Mouse (Mus musculus) embryo, embryonic 11 days (tissue): Measurements from ENCODE around the gene Gm49355.
A peak's percentile ranks its signal among the peaks of the same experiment; 100 is the strongest.

Experiments
- DNase-seq: peaks from one replicate; pipeline ENCODE4 v3.0.0-alpha.2; 2015

The Gm49355 gene

DNA sequence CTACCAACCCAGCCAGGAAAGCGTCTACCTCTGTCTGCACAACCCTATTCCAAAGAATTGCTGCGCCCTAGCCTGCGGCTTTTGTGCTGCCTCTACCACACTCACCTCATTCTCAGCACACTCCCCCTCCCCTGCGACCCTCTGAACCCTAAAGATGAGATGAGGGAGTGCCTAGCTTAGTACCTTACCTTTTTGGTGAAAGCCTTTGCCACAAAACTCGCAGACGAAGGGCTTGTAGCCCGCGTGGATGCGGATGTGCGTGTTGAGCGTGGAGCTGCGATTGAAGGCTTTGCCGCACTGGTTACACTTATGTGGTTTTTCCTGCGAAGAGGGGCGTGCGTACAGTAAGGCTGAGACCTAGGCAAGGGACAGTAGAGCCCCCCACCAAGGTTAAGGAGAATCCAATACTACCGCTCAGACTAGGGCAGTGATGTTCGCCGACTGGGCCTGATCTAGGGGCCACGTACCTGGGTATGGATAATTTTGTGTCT, 59.7 kb downstream of the Gm49355 start:
- peak; percentile 53 for DNase-seq

DNA sequence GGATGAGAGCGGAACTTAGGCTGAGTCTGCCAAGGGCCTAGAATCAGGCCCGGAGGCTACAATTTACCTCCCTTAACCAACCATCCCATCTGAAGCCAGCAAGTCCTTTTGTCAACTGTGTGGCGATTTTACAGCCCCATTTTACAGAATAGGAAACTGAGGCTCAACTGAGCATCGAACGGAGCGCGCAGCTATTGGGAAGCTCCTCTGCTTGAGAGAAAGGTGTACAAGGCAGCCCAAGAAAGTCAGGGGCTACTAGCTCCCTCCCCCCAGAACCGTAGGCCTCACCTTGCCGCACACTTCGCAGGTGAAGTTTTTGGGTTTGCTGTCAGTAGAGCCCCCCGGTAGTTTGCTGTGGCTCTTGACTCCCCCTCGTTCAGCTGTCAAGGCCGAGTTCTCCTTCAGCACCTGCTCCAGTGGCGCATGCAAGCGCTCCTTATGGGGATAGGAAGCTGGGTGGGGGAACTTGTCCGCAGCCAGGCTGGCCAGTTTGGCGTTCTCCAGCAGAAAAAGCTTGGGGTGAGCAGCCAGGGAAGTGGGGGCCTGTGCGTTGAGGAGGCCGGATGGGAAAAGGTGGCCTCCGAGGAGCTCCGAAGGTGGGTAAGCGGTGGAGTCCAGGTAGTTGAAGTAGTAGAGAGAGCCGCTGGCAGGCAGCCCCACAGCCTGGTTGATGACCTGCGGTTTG, 60.4 kb downstream of the Gm49355 start:
- peak; percentile 18 for DNase-seq

DNA sequence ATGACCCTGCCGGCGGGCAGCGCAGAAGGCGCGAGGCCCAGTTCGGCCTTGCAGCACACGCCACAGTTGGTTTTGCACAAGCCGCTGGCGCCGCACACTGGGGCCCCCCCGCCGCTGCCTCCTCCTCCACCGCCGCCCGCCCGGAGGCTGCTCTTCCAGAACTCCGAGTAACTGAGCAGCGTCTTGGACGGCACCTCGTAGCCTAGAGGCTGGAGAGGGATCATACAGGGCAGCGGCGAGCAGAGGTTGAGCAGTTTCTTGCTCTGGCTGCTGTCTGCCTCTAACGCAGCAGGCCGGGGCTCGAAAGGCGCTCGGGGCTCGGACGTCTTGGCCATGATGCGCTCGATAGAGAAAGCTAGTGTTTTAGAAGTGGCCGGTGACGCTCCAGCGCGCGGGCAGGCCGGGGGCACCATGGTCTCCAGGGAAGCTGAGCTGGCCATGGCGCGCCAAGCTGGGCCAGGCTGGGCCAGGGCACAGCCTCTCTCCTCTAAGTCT, 61.0 kb downstream of the Gm49355 start:
- DNase-seq, result peak; percentile 55

DNA sequence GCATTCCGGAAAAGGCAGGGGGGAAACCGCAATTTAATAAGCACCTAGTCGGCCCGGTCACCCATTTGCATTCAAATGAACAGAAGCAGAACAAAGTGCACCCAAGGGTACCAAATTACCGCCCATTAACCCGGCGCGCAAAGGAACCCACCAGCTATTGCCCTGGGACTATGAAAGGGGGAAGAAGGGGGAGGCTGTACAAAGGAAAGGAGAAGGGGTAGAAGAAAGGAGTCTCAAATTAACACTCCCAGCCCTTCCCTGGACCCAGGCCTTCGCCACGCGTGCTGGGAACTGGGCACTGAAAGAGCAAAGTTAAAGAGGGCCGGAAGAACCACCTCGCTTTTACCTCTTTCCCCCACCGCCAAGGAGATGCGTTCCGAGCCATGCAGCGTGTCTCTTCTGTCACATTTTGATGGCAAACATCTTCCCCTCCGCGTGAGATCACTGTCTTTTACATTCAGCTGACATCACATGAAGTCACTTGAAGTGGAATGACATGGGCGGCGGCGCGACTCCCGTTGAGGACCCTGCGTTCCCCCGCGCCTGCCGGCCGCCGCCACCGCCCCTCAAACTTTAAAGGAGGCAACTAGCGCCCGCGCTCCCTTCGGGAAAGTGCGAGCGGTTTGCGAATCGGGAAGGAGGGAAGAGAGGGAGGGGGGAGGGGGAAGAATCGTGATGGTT, 61.6 kb downstream of the Gm49355 start:
- peak; percentile 56 for DNase-seq

DNA sequence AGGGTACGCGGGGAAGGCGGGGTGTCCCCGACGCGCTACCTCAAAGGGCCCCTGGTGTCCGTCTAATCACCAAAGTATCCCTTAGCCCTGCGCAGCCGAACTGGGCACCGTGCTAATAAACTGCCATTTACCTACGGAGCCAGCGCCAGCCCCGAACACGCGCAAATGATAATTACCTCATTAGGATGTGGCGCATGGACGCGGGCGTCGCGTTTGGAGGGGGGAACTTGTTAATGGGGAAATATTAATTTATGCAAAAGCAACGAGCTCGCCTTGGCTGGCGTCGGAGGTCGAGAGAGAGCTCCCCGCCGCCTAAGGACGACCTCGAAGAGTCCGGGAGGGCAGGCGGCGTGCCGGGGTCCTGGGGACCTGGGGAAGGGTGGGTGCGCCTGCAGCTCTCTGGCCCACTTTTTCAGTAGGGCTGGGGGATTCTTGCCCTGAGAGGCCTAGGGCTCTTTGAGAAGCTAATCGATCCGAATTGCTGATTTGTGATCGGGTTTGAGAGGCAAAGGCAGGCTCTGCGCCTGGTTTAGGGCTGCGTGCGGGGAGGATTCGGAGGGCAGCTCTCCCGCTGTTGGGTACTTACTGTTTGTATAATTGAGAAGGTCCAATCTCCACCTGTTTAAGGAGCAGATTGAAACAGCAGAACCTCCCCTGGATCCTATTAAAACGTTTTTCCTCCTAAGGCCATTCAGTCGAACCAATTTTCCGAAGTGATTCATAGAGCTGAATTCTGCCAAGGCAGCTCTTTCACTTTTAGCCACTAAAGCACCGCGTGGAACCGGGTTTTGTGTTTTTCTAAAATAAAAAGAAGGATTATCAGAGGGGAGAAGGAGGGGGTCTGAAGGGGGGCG, 62.5 kb downstream of the Gm49355 start:
- peak; percentile 53 for DNase-seq

DNA sequence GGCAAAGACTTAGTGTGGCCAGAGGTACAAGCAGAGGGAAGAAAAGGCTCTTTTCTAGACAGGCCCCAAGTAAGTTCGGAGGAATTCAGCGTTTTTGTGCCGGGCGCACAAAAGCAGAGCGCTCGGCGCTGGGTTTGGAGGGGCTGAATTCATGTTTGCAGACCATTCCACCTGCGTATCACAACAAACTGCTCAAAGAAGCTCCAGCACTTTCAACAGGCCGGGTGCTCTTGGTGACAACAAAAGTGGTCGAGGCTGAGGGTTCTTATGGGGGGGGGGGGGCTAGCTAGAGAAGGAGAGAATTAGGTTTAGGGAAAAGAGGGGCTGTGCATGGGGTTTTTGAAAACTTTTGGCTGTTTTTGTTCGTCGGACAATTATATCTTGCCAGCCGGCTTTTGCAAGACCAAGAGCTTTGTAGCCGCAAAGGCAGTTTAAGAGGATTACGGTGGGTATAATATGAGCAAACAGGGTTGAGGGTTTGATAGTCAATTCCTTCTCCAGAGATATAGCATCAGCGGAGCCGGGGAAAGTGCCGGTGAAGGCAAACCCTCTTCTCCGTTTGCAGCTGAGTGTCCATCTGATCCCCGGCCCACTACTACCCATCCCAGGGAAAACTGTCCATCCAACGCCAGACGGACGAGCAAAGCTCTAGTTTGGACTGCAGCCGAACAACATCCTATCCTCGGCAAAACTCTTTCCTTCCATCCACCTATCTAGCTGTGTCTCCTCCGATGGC, 63.3 kb downstream of the Gm49355 start:
- peak; percentile 68 for DNase-seq

DNA sequence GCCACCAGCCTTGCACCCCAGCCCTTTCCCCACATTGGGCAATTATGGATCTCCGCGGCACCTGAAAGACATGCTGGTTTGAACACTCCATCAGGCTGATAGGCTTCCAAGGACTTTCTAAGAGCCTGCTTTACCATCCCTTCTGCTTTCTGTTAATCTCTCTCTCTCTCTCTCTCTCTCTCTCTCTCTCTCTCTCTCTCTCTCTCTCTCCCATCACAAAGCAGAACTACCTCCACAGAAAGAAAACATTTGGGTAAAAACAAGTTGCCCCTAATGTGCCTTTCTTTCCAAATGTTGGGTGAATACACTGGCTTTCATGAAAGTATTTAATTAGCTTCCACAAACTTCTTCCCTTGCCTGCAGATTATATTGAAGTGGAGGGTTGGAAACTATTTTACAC, 64.3 kb downstream of the Gm49355 start, which contains the start of gene Fezf2:
Fezf2 (minus strand) TSS at position 101 of the 400 bp plus-strand sequence.
- no peak for DNase-seq

DNA sequence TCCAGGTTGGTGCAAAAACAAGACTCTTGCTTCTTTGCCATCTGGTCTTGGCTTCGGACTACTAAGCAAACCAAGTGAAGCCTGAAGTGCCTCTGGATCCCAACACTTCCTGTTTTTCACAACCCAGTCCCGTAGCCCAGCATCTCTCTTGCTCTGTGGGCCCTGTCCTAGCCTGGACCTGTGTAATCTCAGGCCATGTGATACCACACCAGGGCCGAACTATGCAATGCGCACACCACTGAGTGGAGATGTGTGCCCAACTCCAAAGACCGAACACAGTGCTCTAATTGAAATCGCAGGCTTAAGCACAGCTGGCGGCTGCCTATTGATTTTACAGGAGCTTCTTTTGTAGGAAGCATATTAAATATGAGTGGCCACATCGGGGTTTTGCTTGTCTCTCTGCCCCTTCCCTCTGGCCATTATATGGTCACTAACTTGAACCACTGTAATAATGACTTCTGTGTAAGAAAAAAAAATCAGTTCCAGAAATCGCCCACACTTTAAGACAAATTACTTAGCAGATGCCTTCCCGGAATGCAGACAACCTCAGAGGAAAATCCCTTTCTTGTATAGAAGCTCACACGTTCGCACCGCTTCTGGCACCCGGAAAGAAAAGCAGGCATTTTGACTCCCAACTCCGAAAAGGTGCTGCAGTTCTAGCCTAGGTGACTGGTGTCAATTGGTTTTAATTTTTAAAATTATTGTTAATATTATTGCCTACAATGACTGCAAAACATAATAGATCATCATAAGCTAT, 65.7 kb downstream of the Gm49355 start:
- DNase-seq, result peak; percentile 25

DNA sequence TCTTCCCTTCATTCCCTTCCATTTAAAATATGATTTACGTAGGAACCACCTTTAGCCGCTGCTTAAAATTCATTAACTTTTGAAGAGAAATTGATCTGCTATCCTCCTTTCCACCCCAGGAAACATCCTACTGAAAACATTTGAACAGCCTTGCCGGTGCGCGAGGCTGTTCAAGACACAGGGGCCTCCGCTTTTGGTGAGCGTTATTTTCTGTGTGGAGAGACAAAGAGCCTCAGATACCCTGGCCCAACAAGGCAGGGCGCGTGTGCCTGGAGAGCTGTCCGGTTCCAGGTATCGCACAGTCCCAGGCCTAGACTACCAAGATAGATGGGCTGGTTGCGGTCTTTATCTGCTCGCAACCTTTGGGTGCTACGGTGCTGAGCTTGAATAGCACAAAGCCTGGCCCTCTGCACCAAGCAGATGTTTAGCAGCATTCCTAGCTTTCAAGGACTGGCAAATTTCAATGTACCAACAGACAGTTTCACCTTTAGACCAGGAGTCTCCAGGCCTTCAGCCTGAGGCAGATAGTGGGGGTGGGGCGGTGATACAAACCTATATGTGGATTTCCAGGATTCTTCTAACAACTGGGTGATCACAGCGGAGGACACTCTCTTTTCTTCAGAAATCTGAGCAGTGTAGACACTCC, 66.6 kb downstream of the Gm49355 start:
- peak; percentile 34 for DNase-seq
